Mouse (Mus musculus) induced T-regulatory cell, adult 2 months (primary cell): ENCODE data around the gene Hecw1.

Experiments used
- DNase-seq: peaks from one replicate; pipeline ENCODE4 v3.0.0-alpha.2; 2012; ENCODE audit warnings: low read depth

Hecw1 gene

GRCm38 (mm10) chr13:14522906-14523269 lies at the start of gene Hecw1:
TSS of gene Hecw1 (minus strand) at chr13:14523228.
- DNase-seq = no peak

- DNase-seq = no peak
Observed at GRCm38 (mm10) chr13:14561336-14561735, 38.3 kb upstream of the Hecw1 start.

GRCm38 (mm10) chr13:14552628-14553027 lies 29.6 kb upstream of the Hecw1 start:
- no peak for DNase-seq

- DNase-seq = no peak
Observed at GRCm38 (mm10) chr13:14542860-14543259, 19.8 kb upstream of the Hecw1 start.

GRCm38 (mm10) chr13:14522128-14522905 lies 711 bp downstream of the Hecw1 start:
- no peak for DNase-seq

GRCm38 (mm10) chr13:14521746-14522127 lies 1.3 kb downstream of the Hecw1 start:
- no peak for DNase-seq

GRCm38 (mm10) chr13:14519605-14520004 lies 3.4 kb downstream of the Hecw1 start:
- no peak for DNase-seq

GRCm38 (mm10) chr13:14517478-14517877 lies 5.5 kb downstream of the Hecw1 start:
- no peak for DNase-seq

GRCm38 (mm10) chr13:14515106-14515505 lies 7.9 kb downstream of the Hecw1 start:
- DNase-seq = no peak

- no peak for DNase-seq
Observed at GRCm38 (mm10) chr13:14513934-14514333, 9.1 kb downstream of the Hecw1 start.

- no peak for DNase-seq
Observed at GRCm38 (mm10) chr13:14506765-14507164, 16.3 kb downstream of the Hecw1 start.

GRCm38 (mm10) chr13:14500251-14500650 lies 22.8 kb downstream of the Hecw1 start:
- no peak for DNase-seq

- DNase-seq = no peak
Observed at GRCm38 (mm10) chr13:14498780-14499179, 24.2 kb downstream of the Hecw1 start.

- no peak for DNase-seq
Observed at GRCm38 (mm10) chr13:14496954-14497353, 26.1 kb downstream of the Hecw1 start.

GRCm38 (mm10) chr13:14487812-14488211 lies 35.2 kb downstream of the Hecw1 start:
- no peak for DNase-seq

- no peak for DNase-seq
Observed at GRCm38 (mm10) chr13:14471121-14471520, 51.9 kb downstream of the Hecw1 start.

GRCm38 (mm10) chr13:14467517-14467916 lies 55.5 kb downstream of the Hecw1 start:
- no peak for DNase-seq

GRCm38 (mm10) chr13:14461036-14461435 lies 62.0 kb downstream of the Hecw1 start:
- no peak for DNase-seq

- no peak for DNase-seq
Observed at GRCm38 (mm10) chr13:14457043-14457442, 66.0 kb downstream of the Hecw1 start.

GRCm38 (mm10) chr13:14439540-14439939 lies 83.5 kb downstream of the Hecw1 start:
- DNase-seq = no peak

- no peak for DNase-seq
Observed at GRCm38 (mm10) chr13:14428845-14429553, 94.0 kb downstream of the Hecw1 start.

GRCm38 (mm10) chr13:14424836-14425235 lies 98.2 kb downstream of the Hecw1 start:
- DNase-seq = no peak

- DNase-seq = no peak
Observed at GRCm38 (mm10) chr13:14413405-14413804, 109.6 kb downstream of the Hecw1 start.

- no peak for DNase-seq
Observed at GRCm38 (mm10) chr13:14374470-14374869, 148.6 kb downstream of the Hecw1 start.
